ENCODE assay signal across 1 mouse cellular context in the genomic region with DNA sequence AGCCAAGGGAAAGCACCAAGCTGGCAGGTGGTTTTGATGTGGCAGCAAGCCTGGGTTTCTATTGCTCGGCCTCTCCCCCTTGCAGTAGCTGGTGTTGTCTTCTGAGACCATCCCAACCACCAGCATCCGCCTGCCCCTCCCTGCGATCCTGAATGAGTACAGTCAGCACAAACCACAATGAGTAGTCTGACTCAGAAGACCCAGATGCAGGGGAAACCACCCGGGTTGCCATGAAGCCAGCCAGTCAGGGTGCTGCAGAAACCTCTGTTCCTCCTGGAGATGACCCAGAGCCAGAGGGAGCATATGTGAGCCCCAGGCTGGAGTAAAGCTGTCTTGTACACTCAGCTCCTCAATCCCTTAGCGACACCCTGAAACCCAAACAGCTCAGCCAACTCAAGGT.
TF ChIP-seq lines count a peak whose summit lies in the region.

No protein-coding gene starts in this region.

TF ChIP-seq in CH12.LX, 34 proteins besides CTCF, POLR2A, EP300 and RAD21 (continued from another document):
- TF ChIP-seq ETS1 (conservative IDR thresholded peaks at IDR 0.05; ENCODE audit: low read depth, low read length) (peak; percentile 76; the same call in 1 of the 2 replicates), CHD2 (IDR thresholded peaks at IDR 0.05; ENCODE audit: low read length) (no peak), HCFC1 (IDR thresholded peaks at IDR 0.05; ENCODE audit: low read depth, low read length) (no peak), KAT2A (IDR thresholded peaks at IDR 0.05; ENCODE audit: insufficient replicate concordance, low read length) (no peak), SIN3A (IDR thresholded peaks at IDR 0.05; ENCODE audit: low read length) (no peak), ELF1 (IDR thresholded peaks at IDR 0.05; ENCODE audit: low read depth, low read length) (no peak), CHD1 (IDR thresholded peaks at IDR 0.05; ENCODE audit: low read depth, low read length) (no peak), TBP (conservative IDR thresholded peaks at IDR 0.05; ENCODE audit: low read depth, low read length) (no peak), MXI1 (IDR thresholded peaks at IDR 0.05; ENCODE audit: low read depth, low read length) (no peak), BHLHE40 (IDR thresholded peaks at IDR 0.05; ENCODE audit: low read depth, low read length) (peak; percentile 86), JUN (IDR thresholded peaks at IDR 0.05; ENCODE audit: insufficient read depth, low read depth, low read length) (peak; percentile 16; the same call in 1 of the 2 replicates), USF2 (conservative IDR thresholded peaks at IDR 0.05; ENCODE audit: low read depth, low read length) (no peak), NELFE (IDR thresholded peaks at IDR 0.05; ENCODE audit: low read depth, low read length) (no peak), IRF4 (IDR thresholded peaks at IDR 0.05; ENCODE audit: low read depth, low read length) (peak; percentile 93), NRF1 (IDR thresholded peaks at IDR 0.05; ENCODE audit: low read depth, low read length) (no peak), JUND (conservative IDR thresholded peaks at IDR 0.05; ENCODE audit: low read depth, low read length) (no peak), MYC (IDR thresholded peaks at IDR 0.05; ENCODE audit: low read depth, low read length) (no peak), TCF12 (IDR thresholded peaks at IDR 0.05; ENCODE audit: low read depth, low read length) (peak; percentile 68), ZKSCAN1 (IDR thresholded peaks at IDR 0.05; ENCODE audit: borderline replicate concordance, low read depth, low read length) (no peak), PAX5 (IDR thresholded peaks at IDR 0.05; ENCODE audit: low read length) (no peak), E2F4 (IDR thresholded peaks at IDR 0.05; ENCODE audit: insufficient replicate concordance, low read depth, low read length) (no peak), ZMIZ1 (IDR thresholded peaks at IDR 0.05; ENCODE audit: low read depth, low read length) (no peak), SMC3 (IDR thresholded peaks at IDR 0.05; ENCODE audit: low read depth, low read length) (no peak), POLR2AphosphoS2 (IDR thresholded peaks at IDR 0.05; ENCODE audit: low read depth, low read length) (no peak), GABPA (IDR thresholded peaks at IDR 0.05; ENCODE audit: insufficient replicate concordance, low read depth, low read length) (no peak)
